8 mouse cellular contexts compared by ENCODE assay signal in genomic region chr11:76217390-76217800, GRCm38 (mm10). TPM values are rescaled to one million over a fixed set of nuclear protein-coding genes. Genes with fewer than 3 reads are reported as not detected.
DNase-seq lines count a peak whose midpoint lies in the region; ATAC-seq and TF ChIP-seq lines count a peak whose summit lies in the region.

TSS of gene Dbil5 (plus strand) at chr11:76217608.
TSS of gene Gemin4 (minus strand) at chr11:76217664.

- H3K27ac ChIP-seq in CH12.LX (ENCODE audit: insufficient read depth, low read depth) = peak within 1 kb of the TSS; percentile 9; the same call in 1 of the 2 replicates
- peak within 1 kb of the TSS; percentile 77 for H3K27ac ChIP-seq in forebrain, embryonic 11.5 days (ENCODE audit: low read depth, low read length)
- H3K27ac ChIP-seq in heart, embryonic 16.5 days (ENCODE audit: low read length) = peak within 1 kb of the TSS; percentile 87
- peak within 1 kb of the TSS; percentile 75 for H3K27ac ChIP-seq in liver, embryonic 15.5 days (replicated peaks)
- H3K27ac ChIP-seq in neural tube, embryonic 12.5 days = 0 out of 2 replicates have a peak within 1 kb of the TSS, but pooled peaks have one; percentile 22

- under 1% methylated on average over 35 of the region's 35 CpGs for WGBS in forebrain, embryonic 11.5 days
- WGBS in heart, embryonic 16.5 days = under 1% methylated on average over 35 of the region's 35 CpGs
- WGBS in liver, embryonic 15.5 days (ENCODE audit: insufficient replicate concordance) = under 1% methylated on average over 35 of the region's 35 CpGs
- WGBS in neural tube, embryonic 12.5 days = under 1% methylated on average over 35 of the region's 35 CpGs

- no peaks in the 10 kb centered on the region for H3K27me3 ChIP-seq in CH12.LX (replicated peaks)
- H3K27me3 ChIP-seq in forebrain, embryonic 11.5 days (ENCODE audit: control insufficient read depth, insufficient read depth, low read length) = no peaks in the 10 kb centered on the region
- no peaks in the 10 kb centered on the region for H3K27me3 ChIP-seq in heart, embryonic 16.5 days (ENCODE audit: control insufficient read depth, insufficient read depth, low read length)
- H3K27me3 ChIP-seq in liver, embryonic 15.5 days = no peaks in the 10 kb centered on the region
- no peaks in the 10 kb centered on the region for H3K27me3 ChIP-seq in neural tube, embryonic 12.5 days (replicated peaks)

- TF ChIP-seq CTCF in CH12.LX (conservative IDR thresholded peaks at IDR 0.05 in 1 of 2, IDR thresholded peaks at IDR 0.05 in 1 of 2; ENCODE audit: low read depth in 2 of 2, low read length in 2 of 2) = peak; percentile 83 to 96

- in situ Hi-C loops in CH12.LX (cut with MboI; ENCODE audit: low pct_ligation_motif_present, low pct_unique_long_range_greater_than_20kb, low sequenced_read_pairs) = no loop called here

- no peaks in the 10 kb centered on the region for H3K9me3 ChIP-seq in CH12.LX (replicated peaks; ENCODE audit: low read length)
- no peaks in the 10 kb centered on the region for H3K9me3 ChIP-seq in forebrain, embryonic 11.5 days (ENCODE audit: control insufficient read depth, low read length)
- H3K9me3 ChIP-seq in heart, embryonic 16.5 days (replicated peaks; ENCODE audit: control insufficient read depth, low read length) = no peaks in the 10 kb centered on the region
- H3K9me3 ChIP-seq in liver, embryonic 15.5 days (replicated peaks) = no peaks in the 10 kb centered on the region
- H3K9me3 ChIP-seq in neural tube, embryonic 12.5 days = no peaks in the 10 kb centered on the region

- H3K4me3 ChIP-seq in CH12.LX (replicated peaks in 1 of 3; ENCODE audit: low read depth in 2 of 3, low read length in 2 of 3, poor library complexity in 1 of 3) = peak within 1 kb of the TSS; percentile 74 to 97 (median 78)
- peak within 1 kb of the TSS; percentile 79 for H3K4me3 ChIP-seq in forebrain, embryonic 11.5 days (ENCODE audit: low read depth, low read length)
- peak within 1 kb of the TSS; percentile 77 for H3K4me3 ChIP-seq in heart, embryonic 16.5 days (ENCODE audit: low read length)
- peak within 1 kb of the TSS; percentile 86 for H3K4me3 ChIP-seq in liver, embryonic 15.5 days (replicated peaks)
- peak within 1 kb of the TSS; percentile 53 for H3K4me3 ChIP-seq in neural tube, embryonic 12.5 days

- peaks cover 20% of the 10 kb centered on the region for H3K79me2 ChIP-seq in CH12.LX (replicated peaks; ENCODE audit: control insufficient read depth, extremely low read depth, insufficient read depth, poor library complexity, severe bottlenecking)

- H3K36me3 ChIP-seq in CH12.LX (replicated peaks in 1 of 2; ENCODE audit: control insufficient read depth in 1 of 2, insufficient read depth in 1 of 2, low read length in 1 of 2) = peaks cover 35 to 74% of the 10 kb centered on the region in 2 experiments
- H3K36me3 ChIP-seq in forebrain, embryonic 11.5 days (ENCODE audit: control insufficient read depth, insufficient read depth, low read length) = peaks cover 8% of the 10 kb centered on the region; the same call in 1 of the 2 replicates
- peaks cover 12% of the 10 kb centered on the region for H3K36me3 ChIP-seq in heart, embryonic 16.5 days (ENCODE audit: control insufficient read depth, insufficient read depth)
- peaks cover 28% of the 10 kb centered on the region for H3K36me3 ChIP-seq in liver, embryonic 15.5 days (replicated peaks)
- peaks cover 32% of the 10 kb centered on the region for H3K36me3 ChIP-seq in neural tube, embryonic 12.5 days

- TF ChIP-seq RAD21 in CH12.LX (IDR thresholded peaks at IDR 0.05; ENCODE audit: low read depth, low read length) = peak; percentile 44

- DNase-seq in CH12.LX (ENCODE audit: extremely low read depth) = peak; percentile 99
- peak; percentile 98 for DNase-seq in c-Kit-positive CD71-positive TER-119-negative erythroid progenitor cells, embryonic 14.5 days (ENCODE audit: low read depth)
- DNase-seq in forebrain, embryonic 11.5 days (ENCODE audit: low spot score) = peak; percentile 99
- peak; percentile 98 to 99 for DNase-seq in kidney, postnatal 36 days
- DNase-seq in telencephalon, adult 2 months (ENCODE audit: low read depth, low spot score) = peak; percentile 96

- dilution Hi-C loops in CH12.LX (cut with MboI; ENCODE audit: extremely low pct_ligation_motif_present, extremely low pct_unique_long_range_greater_than_20kb, low sequenced_read_pairs) = no loop called here

- H3K4me1 ChIP-seq in CH12.LX (ENCODE audit: control insufficient read depth in 1 of 2, insufficient read depth in 2 of 2) = peaks cover 3 to 28% of the 10 kb centered on the region in 2 experiments; a peak in 3 of 4 replicates
- no peaks in the 10 kb centered on the region for H3K4me1 ChIP-seq in forebrain, embryonic 11.5 days (replicated peaks; ENCODE audit: control insufficient read depth, insufficient read depth, low read length)
- peaks cover 4% of the 10 kb centered on the region for H3K4me1 ChIP-seq in heart, embryonic 16.5 days (ENCODE audit: control insufficient read depth, insufficient read depth, low read length)
- peaks cover 35% of the 10 kb centered on the region for H3K4me1 ChIP-seq in liver, embryonic 15.5 days (replicated peaks)
- H3K4me1 ChIP-seq in neural tube, embryonic 12.5 days = peaks cover 5% of the 10 kb centered on the region

- H3K9ac ChIP-seq in CH12.LX (ENCODE audit: insufficient read depth, low read depth) = peak within 1 kb of the TSS; percentile 86
- peak within 1 kb of the TSS; percentile 98 for H3K9ac ChIP-seq in forebrain, embryonic 11.5 days (ENCODE audit: low read length)
- H3K9ac ChIP-seq in heart, embryonic 16.5 days (ENCODE audit: low read length) = peak within 1 kb of the TSS; percentile 87
- H3K9ac ChIP-seq in liver, embryonic 15.5 days = peak within 1 kb of the TSS; percentile 90
- peak within 1 kb of the TSS; percentile 64 for H3K9ac ChIP-seq in neural tube, embryonic 12.5 days

- peak within 1 kb of the TSS; percentile 47 for H3K4me2 ChIP-seq in CH12.LX (ENCODE audit: insufficient read depth, low read depth, poor library complexity, severe bottlenecking)
- peak within 1 kb of the TSS; percentile 81 for H3K4me2 ChIP-seq in forebrain, embryonic 11.5 days (ENCODE audit: low read depth, low read length, severe bottlenecking)
- peak within 1 kb of the TSS; percentile 84 for H3K4me2 ChIP-seq in heart, embryonic 16.5 days (ENCODE audit: low read depth, low read length)
- H3K4me2 ChIP-seq in liver, embryonic 15.5 days = peak within 1 kb of the TSS; percentile 98
- peak within 1 kb of the TSS; percentile 58 for H3K4me2 ChIP-seq in neural tube, embryonic 12.5 days (replicated peaks)

- peak; percentile 98 for TF ChIP-seq POLR2A in CH12.LX (IDR thresholded peaks at IDR 0.05; ENCODE audit: low read depth, low read length)

- TF ChIP-seq EP300 in CH12.LX (IDR thresholded peaks at IDR 0.05; ENCODE audit: low read length) = no peak

- peak; percentile 98 for ATAC-seq in forebrain, embryonic 11.5 days (replicated peaks; ENCODE audit: low FRiP score)
- peak; percentile 96 for ATAC-seq in heart, embryonic 16.5 days (replicated peaks; ENCODE audit: extremely low read depth, insufficient read depth, low FRiP score)
- peak; percentile 98 for ATAC-seq in liver, embryonic 15.5 days (ENCODE audit: insufficient read depth)
- ATAC-seq in neural tube, embryonic 12.5 days (ENCODE audit: low FRiP score, low read depth) = peak; percentile 92

TF ChIP-seq in CH12.LX, 34 proteins besides CTCF, POLR2A, EP300 and RAD21 (continues in another document):
- TF ChIP-seq TCF12 (IDR thresholded peaks at IDR 0.05; ENCODE audit: low read depth, low read length) (peak; percentile 87; the same call in 1 of the 2 replicates), POLR2AphosphoS2 (IDR thresholded peaks at IDR 0.05; ENCODE audit: low read depth, low read length) (peak; percentile 78; the same call in 1 of the 2 replicates), USF2 (conservative IDR thresholded peaks at IDR 0.05; ENCODE audit: low read depth, low read length) (no peak), KAT2A (IDR thresholded peaks at IDR 0.05; ENCODE audit: insufficient replicate concordance, low read length) (peak; percentile 64; the same call in 1 of the 2 replicates), MYC (IDR thresholded peaks at IDR 0.05; ENCODE audit: low read depth, low read length) (peak; percentile 75), MAFK (IDR thresholded peaks at IDR 0.05; ENCODE audit: insufficient replicate concordance, low read length) (no peak), JUN (IDR thresholded peaks at IDR 0.05; ENCODE audit: insufficient read depth, low read depth, low read length) (no peak), SMC3 (IDR thresholded peaks at IDR 0.05; ENCODE audit: low read depth, low read length) (peak; percentile 62), GABPA (IDR thresholded peaks at IDR 0.05; ENCODE audit: insufficient replicate concordance, low read depth, low read length) (no peak), NRF1 (IDR thresholded peaks at IDR 0.05; ENCODE audit: low read depth, low read length) (peak; percentile 90), IRF4 (IDR thresholded peaks at IDR 0.05; ENCODE audit: low read depth, low read length) (peak; percentile 66; the same call in 1 of the 2 replicates), MEF2A (IDR thresholded peaks at IDR 0.05; ENCODE audit: borderline replicate concordance, low read depth, low read length) (peak; percentile 79), ZKSCAN1 (IDR thresholded peaks at IDR 0.05; ENCODE audit: borderline replicate concordance, low read depth, low read length) (no peak), RCOR1 (conservative IDR thresholded peaks at IDR 0.05; ENCODE audit: low read depth, low read length) (peak; percentile 62; the same call in 1 of the 2 replicates)

RNA-seq across cellular contexts. Expression of gene Dbil5, which starts in this region (rescaled TPM):
- 0.97 and 1.6 TPM in 2 replicates for total RNA-seq in CH12.LX (2012; rRNA removed)
- 1.3 and 1.4 TPM in 2 replicates for total RNA-seq in CH12.LX (2014; rRNA removed)
- polyA plus RNA-seq in CH12.LX (2012; ENCODE audit: insufficient read length, low read depth) = 1.5 TPM in 1 of 2 replicates, not detected in the other
- 0.48 TPM in 1 of 2 replicates, not detected in the other for polyA plus RNA-seq in forebrain, embryonic 11.5 days (2014; fragmentation: Nextera tagmentation; extraction: Ambion mirVana)
- 0.53 and 1.8 TPM in 2 replicates for polyA plus RNA-seq in heart, embryonic 16.5 days (2015; fragmentation: Nextera tagmentation; extraction: Ambion mirVana)
- polyA plus RNA-seq in liver, embryonic 15.5 days (2015; fragmentation: Nextera tagmentation; extraction: Ambion mirVana) = 0.36 and 0.59 TPM in 2 replicates
- 0.75 and 1.2 TPM in 2 replicates for polyA plus RNA-seq in neural tube, embryonic 12.5 days (2016; fragmentation: Nextera tagmentation; extraction: Ambion mirVana)

RNA-seq across cellular contexts. Expression of gene Gemin4, which starts in this region (rescaled TPM):
- 41.3 and 57.2 TPM in 2 replicates for total RNA-seq in CH12.LX (2012; rRNA removed)
- 44.4 and 51.6 TPM in 2 replicates for total RNA-seq in CH12.LX (2014; rRNA removed)
- 34.2 and 46.5 TPM in 2 replicates for polyA plus RNA-seq in CH12.LX (2012; ENCODE audit: insufficient read length, low read depth)
- polyA plus RNA-seq in forebrain, embryonic 11.5 days (2014; fragmentation: Nextera tagmentation; extraction: Ambion mirVana) = 46.2 and 52.9 TPM in 2 replicates
- 20.1 and 21.7 TPM in 2 replicates for polyA plus RNA-seq in heart, embryonic 16.5 days (2015; fragmentation: Nextera tagmentation; extraction: Ambion mirVana)
- 12.7 and 13.2 TPM in 2 replicates for polyA plus RNA-seq in liver, embryonic 15.5 days (2015; fragmentation: Nextera tagmentation; extraction: Ambion mirVana)
- 22.1 and 28.6 TPM in 2 replicates for polyA plus RNA-seq in neural tube, embryonic 12.5 days (2016; fragmentation: Nextera tagmentation; extraction: Ambion mirVana)

Comparison
In these comparisons a context has a peak if more than half of its experiments do, and no peak if none do; other contexts are left out.
1. Peak in every context shown above with its lines: DNase-seq, ATAC-seq, H3K4me3 ChIP-seq and H3K27ac ChIP-seq.
2. H3K27ac ChIP-seq: peak in every context shown above with its lines; median percentile 87 in heart, embryonic 16.5 days; 77 in forebrain, embryonic 11.5 days; 75 in liver, embryonic 15.5 days; 22 in neural tube, embryonic 12.5 days; 9 in CH12.LX.
3. H3K4me2 ChIP-seq: peak in every context shown above with its lines; median percentile 98 in liver, embryonic 15.5 days; 84 in heart, embryonic 16.5 days; 81 in forebrain, embryonic 11.5 days; 58 in neural tube, embryonic 12.5 days; 47 in CH12.LX.